Mouse (Mus musculus): ENCODE measurements around the gene Cd300lg. TPM values are rescaled to one million over a fixed set of nuclear protein-coding genes. Genes with fewer than 3 reads are reported as not detected.
A peak's percentile ranks its signal among the peaks of the same experiment; 100 is the strongest.

The Cd300lg gene
- polyA plus RNA-seq, 1 experiment from 2014 or later, result 0.51 TPM

DNA sequence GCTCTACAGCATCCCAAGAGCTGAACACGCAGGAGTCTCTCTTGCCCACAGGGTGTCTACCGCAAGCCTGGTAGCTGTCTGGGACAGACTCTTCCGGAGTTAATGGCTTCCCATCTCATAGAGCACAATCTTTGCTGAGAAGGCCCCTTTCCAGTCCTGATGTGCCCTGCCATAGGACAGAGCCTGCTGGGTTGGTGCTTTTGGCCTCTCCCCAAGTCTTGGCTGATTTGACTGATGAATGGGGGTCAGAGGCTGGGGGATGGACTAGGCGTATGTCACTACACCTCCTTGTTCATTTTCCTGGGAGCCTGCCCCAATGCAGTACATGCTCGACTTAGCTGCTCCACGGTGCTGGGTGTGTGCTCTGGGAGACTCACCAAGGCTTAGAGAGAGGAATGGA, 3.5 kb upstream of the Cd300lg start:
- no peak overlapping the region for H3K4me2 ChIP-seq (ENCODE audit: low read length)
- no peak overlapping the region for H3K4me3 ChIP-seq (ENCODE audit: low read depth, low read length)
- DNase-seq (ENCODE audit: low spot score), result no peak
- no peak for ATAC-seq (replicated peaks; ENCODE audit: low FRiP score, low TSS enrichment, low read depth)
- no peak overlapping the region for H3K9ac ChIP-seq (ENCODE audit: low read length)
- 71% methylated on average over 6 of the region's 6 CpGs for WGBS
- H3K4me1 ChIP-seq (replicated peaks; ENCODE audit: control insufficient read depth, insufficient read depth, low read length), result no peaks in the 10 kb centered on the region; the same call in 1 of the 2 replicates
- H3K9me3 ChIP-seq (ENCODE audit: control insufficient read depth, low read length), result no peaks in the 10 kb centered on the region
- no peak overlapping the region for H3K27ac ChIP-seq (ENCODE audit: low read depth)
- no peaks in the 10 kb centered on the region for H3K36me3 ChIP-seq (ENCODE audit: control insufficient read depth, insufficient read depth, low read length)
- H3K27me3 ChIP-seq (replicated peaks; ENCODE audit: control insufficient read depth, insufficient read depth, low read length), result no peaks in the 10 kb centered on the region

DNA sequence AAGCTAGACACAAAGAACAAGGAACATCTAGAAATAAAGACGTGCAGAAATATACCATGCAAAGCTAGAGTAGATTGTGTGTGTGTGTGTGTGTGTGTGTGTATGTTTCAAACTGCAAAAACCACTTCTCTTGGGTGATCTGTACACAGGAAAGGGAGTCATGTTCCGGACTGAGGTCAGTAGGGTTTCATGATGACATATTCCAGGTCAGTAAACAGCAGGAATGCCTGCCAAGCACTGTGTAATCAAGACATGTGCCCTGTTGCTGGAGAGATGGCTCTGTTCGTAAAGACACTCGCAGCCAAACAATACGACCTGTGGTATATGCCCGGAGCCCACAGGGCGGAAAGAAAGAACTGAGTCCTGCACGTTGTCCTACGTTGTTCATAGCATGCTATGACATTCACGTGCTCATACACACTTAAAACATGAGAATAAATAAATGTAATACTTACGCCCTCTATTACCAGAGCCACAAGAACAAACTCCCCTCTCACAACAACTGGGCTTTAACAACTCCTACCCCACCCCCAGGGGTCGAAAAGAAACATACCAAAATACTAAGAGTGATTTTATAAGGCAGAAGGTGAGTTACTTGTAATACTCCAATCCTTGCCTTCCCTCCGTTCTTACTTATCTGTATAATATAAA, 1.7 kb upstream of the Cd300lg start:
- peak overlapping the region; percentile 9 for H3K4me2 ChIP-seq (ENCODE audit: low read length)
- no peaks in the 10 kb centered on the region for H3K27me3 ChIP-seq (replicated peaks; ENCODE audit: control insufficient read depth, insufficient read depth, low read length)
- no peak overlapping the region for H3K4me3 ChIP-seq (ENCODE audit: low read depth, low read length)
- no peaks in the 10 kb centered on the region for H3K36me3 ChIP-seq (ENCODE audit: control insufficient read depth, insufficient read depth, low read length)
- H3K9me3 ChIP-seq (ENCODE audit: control insufficient read depth, low read length), result no peaks in the 10 kb centered on the region
- DNase-seq (ENCODE audit: low spot score), result no peak
- no peak overlapping the region for H3K9ac ChIP-seq (ENCODE audit: low read length)
- no peak overlapping the region for H3K27ac ChIP-seq (ENCODE audit: low read depth)
- no peaks in the 10 kb centered on the region; the same call in 1 of the 2 replicates for H3K4me1 ChIP-seq (replicated peaks; ENCODE audit: control insufficient read depth, insufficient read depth, low read length)
- 42% methylated on average over 13 of the region's 13 CpGs for WGBS
- ATAC-seq (replicated peaks; ENCODE audit: low FRiP score, low TSS enrichment, low read depth), result no peak

GRCm38 (mm10) chr11:102040138-102040524, 1.2 kb upstream of the Cd300lg start:
- no peak overlapping the region for H3K4me3 ChIP-seq (ENCODE audit: low read depth, low read length)
- ATAC-seq (replicated peaks; ENCODE audit: low FRiP score, low TSS enrichment, low read depth) (peak; percentile 89), DNase-seq (ENCODE audit: low spot score) (peak; percentile 97)
- peak overlapping the region; percentile 9 for H3K4me2 ChIP-seq (ENCODE audit: low read length)
- H3K36me3 ChIP-seq (ENCODE audit: control insufficient read depth, insufficient read depth, low read length), result no peaks in the 10 kb centered on the region
- no peaks in the 10 kb centered on the region; the same call in 1 of the 2 replicates for H3K4me1 ChIP-seq (replicated peaks; ENCODE audit: control insufficient read depth, insufficient read depth, low read length)
- no peaks in the 10 kb centered on the region for H3K27me3 ChIP-seq (replicated peaks; ENCODE audit: control insufficient read depth, insufficient read depth, low read length)
- under 1% methylated on average over 9 of the region's 9 CpGs for WGBS
- no peak overlapping the region for H3K27ac ChIP-seq (ENCODE audit: low read depth)
- H3K9me3 ChIP-seq (ENCODE audit: control insufficient read depth, low read length), result 0 out of 2 replicates have a peak, but pooled peaks cover 4% of the 10 kb centered on the region
- H3K9ac ChIP-seq (ENCODE audit: low read length), result no peak overlapping the region

- Histone ChIP-seq H3K4me3 (ENCODE audit: low read depth, low read length) (no peak overlapping the region), H3K4me2 (ENCODE audit: low read length) (no peak overlapping the region), H3K36me3 (ENCODE audit: control insufficient read depth, insufficient read depth, low read length) (no peaks in the 10 kb centered on the region), H3K27me3 (replicated peaks; ENCODE audit: control insufficient read depth, insufficient read depth, low read length) (no peaks in the 10 kb centered on the region), H3K9me3 (ENCODE audit: control insufficient read depth, low read length) (peaks cover 9% of the 10 kb centered on the region; the same call in 1 of the 2 replicates), H3K27ac (ENCODE audit: low read depth) (no peak overlapping the region), H3K9ac (ENCODE audit: low read length) (no peak overlapping the region), H3K4me1 (replicated peaks; ENCODE audit: control insufficient read depth, insufficient read depth, low read length) (no peaks in the 10 kb centered on the region; the same call in 1 of the 2 replicates)
- WGBS, result 71% methylated on average over 4 of the region's 4 CpGs
- ATAC-seq (replicated peaks; ENCODE audit: low FRiP score, low TSS enrichment, low read depth) (no peak), DNase-seq (ENCODE audit: low spot score) (no peak)
These were observed 663 bp upstream of the Cd300lg start for GRCm38 (mm10) chr11:102040646-102041045.

GRCm38 (mm10) chr11:102042971-102043370, 1.7 kb downstream of the Cd300lg start:
- Histone ChIP-seq H3K9me3 (ENCODE audit: control insufficient read depth, low read length) (peaks cover 11% of the 10 kb centered on the region; the same call in 1 of the 2 replicates), H3K4me2 (ENCODE audit: low read length) (no peak overlapping the region), H3K4me1 (replicated peaks; ENCODE audit: control insufficient read depth, insufficient read depth, low read length) (no peaks in the 10 kb centered on the region; the same call in 1 of the 2 replicates), H3K27ac (ENCODE audit: low read depth) (no peak overlapping the region), H3K4me3 (ENCODE audit: low read depth, low read length) (no peak overlapping the region), H3K27me3 (replicated peaks; ENCODE audit: control insufficient read depth, insufficient read depth, low read length) (no peaks in the 10 kb centered on the region), H3K36me3 (ENCODE audit: control insufficient read depth, insufficient read depth, low read length) (no peaks in the 10 kb centered on the region), H3K9ac (ENCODE audit: low read length) (no peak overlapping the region)
- ATAC-seq (replicated peaks; ENCODE audit: low FRiP score, low TSS enrichment, low read depth), result no peak
- 90% methylated on average over 14 of the region's 14 CpGs for WGBS
- DNase-seq (ENCODE audit: low spot score), result no peak

- no peak overlapping the region for H3K9ac ChIP-seq (ENCODE audit: low read length)
- no peak overlapping the region for H3K4me3 ChIP-seq (ENCODE audit: low read depth, low read length)
- H3K36me3 ChIP-seq (ENCODE audit: control insufficient read depth, insufficient read depth, low read length), result no peaks in the 10 kb centered on the region
- H3K4me2 ChIP-seq (ENCODE audit: low read length), result no peak overlapping the region
- H3K27me3 ChIP-seq (replicated peaks; ENCODE audit: control insufficient read depth, insufficient read depth, low read length), result no peaks in the 10 kb centered on the region
- H3K4me1 ChIP-seq (replicated peaks; ENCODE audit: control insufficient read depth, insufficient read depth, low read length), result no peaks in the 10 kb centered on the region; the same call in 1 of the 2 replicates
- DNase-seq (ENCODE audit: low spot score) (no peak), ATAC-seq (replicated peaks; ENCODE audit: low FRiP score, low TSS enrichment, low read depth) (no peak)
- H3K9me3 ChIP-seq (ENCODE audit: control insufficient read depth, low read length), result peaks cover 11% of the 10 kb centered on the region; the same call in 1 of the 2 replicates
- H3K27ac ChIP-seq (ENCODE audit: low read depth), result no peak overlapping the region
- 87% methylated on average over 6 of the region's 6 CpGs for WGBS
These were observed 2.1 kb downstream of the Cd300lg start for GRCm38 (mm10) chr11:102043381-102043780.

GRCm38 (mm10) chr11:102044691-102045212, 3.4 kb downstream of the Cd300lg start:
- Histone ChIP-seq H3K9ac (ENCODE audit: low read length) (no peak overlapping the region), H3K4me1 (replicated peaks; ENCODE audit: control insufficient read depth, insufficient read depth, low read length) (no peaks in the 10 kb centered on the region; the same call in 1 of the 2 replicates), H3K9me3 (ENCODE audit: control insufficient read depth, low read length) (peaks cover 11% of the 10 kb centered on the region; the same call in 1 of the 2 replicates), H3K36me3 (ENCODE audit: control insufficient read depth, insufficient read depth, low read length) (no peaks in the 10 kb centered on the region), H3K27ac (ENCODE audit: low read depth) (no peak overlapping the region), H3K4me2 (ENCODE audit: low read length) (no peak overlapping the region), H3K27me3 (replicated peaks; ENCODE audit: control insufficient read depth, insufficient read depth, low read length) (no peaks in the 10 kb centered on the region), H3K4me3 (ENCODE audit: low read depth, low read length) (no peak overlapping the region)
- DNase-seq (ENCODE audit: low spot score) (no peak), ATAC-seq (replicated peaks; ENCODE audit: low FRiP score, low TSS enrichment, low read depth) (no peak)
- WGBS, result 81% methylated on average over 7 of the region's 7 CpGs

GRCm38 (mm10) chr11:102046607-102047006, 5.3 kb downstream of the Cd300lg start:
- no peak overlapping the region for H3K4me2 ChIP-seq (ENCODE audit: low read length)
- H3K27ac ChIP-seq (ENCODE audit: low read depth), result no peak overlapping the region
- H3K4me3 ChIP-seq (ENCODE audit: low read depth, low read length), result no peak overlapping the region
- H3K9me3 ChIP-seq (ENCODE audit: control insufficient read depth, low read length), result peaks cover 11% of the 10 kb centered on the region; the same call in 1 of the 2 replicates
- no peaks in the 10 kb centered on the region for H3K27me3 ChIP-seq (replicated peaks; ENCODE audit: control insufficient read depth, insufficient read depth, low read length)
- DNase-seq (ENCODE audit: low spot score) (no peak), ATAC-seq (replicated peaks; ENCODE audit: low FRiP score, low TSS enrichment, low read depth) (no peak)
- no peaks in the 10 kb centered on the region for H3K36me3 ChIP-seq (ENCODE audit: control insufficient read depth, insufficient read depth, low read length)
- no peak overlapping the region for H3K9ac ChIP-seq (ENCODE audit: low read length)
- H3K4me1 ChIP-seq (replicated peaks; ENCODE audit: control insufficient read depth, insufficient read depth, low read length), result no peaks in the 10 kb centered on the region
- WGBS, result 82% methylated on average over 9 of the region's 9 CpGs

Measured in intestine, embryonic 14.5 days (tissue).